Mouse (Mus musculus) lung, embryonic 15.5 days (tissue): Measurements from ENCODE around the gene Rpf2. TPM values are rescaled to one million over a fixed set of nuclear protein-coding genes. Genes with fewer than 3 reads are reported as not detected.

Experiments used
- ATAC-seq: fragments of 200-750 bp; cut with Nextera tagmentation; 2 replicates; pipeline ENCODE4 v1.8.0; 2017; ENCODE audit warnings: moderate number of reproducible peaks, borderline replicate concordance; ENCODE audit not compliant: low FRiP score, low TSS enrichment; ENCODE audit errors: extremely low read depth
- H3K27ac ChIP-seq: fragments of 300-500 bp; sonication (generic); 2 replicates; pipeline ENCODE4 v1.5.1; 2015; ENCODE audit warnings: moderate library complexity, mild to moderate bottlenecking, inconsistent platforms
- H3K27me3 ChIP-seq: fragments of 300-500 bp; sonication (generic); 2 replicates; pipeline ENCODE4 v1.6.1; 2015; ENCODE audit warnings: inconsistent platforms
- H3K36me3 ChIP-seq: fragments of 300-500 bp; sonication (generic); 2 replicates; pipeline ENCODE4 v1.6.1; 2015; ENCODE audit warnings: inconsistent platforms
- H3K4me1 ChIP-seq: fragments of 300-500 bp; sonication (generic); 2 replicates; pipeline ENCODE4 v1.6.1; 2015; ENCODE audit warnings: inconsistent platforms
- H3K4me2 ChIP-seq: fragments of 300-500 bp; sonication (generic); 2 replicates; pipeline ENCODE4 v1.6.1; 2015; ENCODE audit warnings: inconsistent platforms, mild to moderate bottlenecking, moderate library complexity
- H3K4me3 ChIP-seq: fragments of 300-500 bp; sonication (generic); 2 replicates; pipeline ENCODE4 v1.5.1; 2015; ENCODE audit warnings: mild to moderate bottlenecking, inconsistent platforms
- H3K9ac ChIP-seq: fragments of 300-500 bp; sonication (generic); 2 replicates; pipeline ENCODE4 v1.6.1; 2015; ENCODE audit warnings: inconsistent platforms
- H3K9me3 ChIP-seq: fragments of 300-500 bp; sonication (generic); 2 replicates; pipeline ENCODE4 v1.6.1; 2016; ENCODE audit warnings: inconsistent platforms
- WGBS: fragments of 180-500 bp; shearing (Covaris S2); methylation state at CpG from one replicate; pipeline ENCODE4 v1.1.7; 2015; 5-methylcytosine and 5-hydroxymethylcytosine counted together
- polyA plus RNA-seq: library from polyadenylated mRNA; unstranded; fragments of >200 nt; fragmentation: Nextera tagmentation; extraction: Ambion mirVana; gene quantifications from 2 replicates; pipeline ENCODE4 v1.2.1, GENCODE M21; 2015

Rpf2 gene
- polyA plus RNA-seq, 1 experiment from 2014 or later, result 62.3 TPM

DNA sequence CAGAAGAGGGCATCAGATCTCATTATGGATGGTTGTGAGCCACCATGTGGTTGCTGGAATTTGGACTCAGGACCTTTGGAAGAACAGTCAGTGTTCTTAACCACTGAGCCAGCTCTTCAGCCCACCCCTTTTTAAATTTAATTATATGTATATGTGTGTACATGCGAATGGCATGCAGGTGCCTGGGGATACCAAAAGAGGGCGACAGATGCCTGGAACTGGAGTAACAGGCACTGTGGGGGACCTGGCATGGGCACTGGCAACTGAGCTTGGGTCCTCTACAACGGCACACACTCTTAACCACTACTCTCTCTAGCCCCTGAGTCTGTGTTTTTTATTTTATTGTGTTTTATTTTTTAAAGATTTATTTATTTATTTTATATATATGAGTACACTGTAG is 18.1 kb upstream of the Rpf2 start:
- H3K27ac ChIP-seq, result no peak overlapping the region
- no peaks in the 10 kb centered on the region for H3K27me3 ChIP-seq
- H3K9ac ChIP-seq, result no peak overlapping the region
- ATAC-seq, result no peak
- 87% methylated on average over 3 of the region's 3 CpGs for WGBS
- H3K9me3 ChIP-seq, result no peaks in the 10 kb centered on the region
- no peak overlapping the region for H3K4me2 ChIP-seq
- no peaks in the 10 kb centered on the region for H3K4me1 ChIP-seq
- H3K36me3 ChIP-seq, result no peaks in the 10 kb centered on the region
- no peak overlapping the region for H3K4me3 ChIP-seq

DNA sequence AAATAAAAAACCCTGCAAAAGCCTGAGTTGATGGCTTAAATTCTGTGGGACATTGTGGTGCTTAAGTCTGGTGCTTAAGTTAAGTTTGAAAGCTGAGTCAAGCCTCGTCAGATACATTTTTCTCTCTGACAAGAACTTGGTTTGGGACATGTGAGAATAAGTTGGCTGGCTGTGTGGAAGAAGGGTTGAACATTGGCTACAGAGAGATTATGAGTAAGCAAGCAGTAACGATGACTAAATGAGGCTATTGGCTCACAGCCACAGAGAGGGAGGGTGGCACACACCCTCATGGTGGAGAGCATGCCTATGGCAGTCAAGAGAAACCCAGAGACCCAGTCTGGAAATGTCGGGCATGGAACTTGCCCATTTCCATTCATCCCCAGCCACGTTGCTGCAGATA is 16.9 kb upstream of the Rpf2 start:
- 75% methylated on average over 4 of the region's 4 CpGs for WGBS
- ATAC-seq, result no peak
- Histone ChIP-seq H3K4me1 (peaks cover 3% of the 10 kb centered on the region; the same call in 1 of the 2 replicates), H3K27me3 (no peaks in the 10 kb centered on the region), H3K27ac (no peak overlapping the region), H3K9me3 (no peaks in the 10 kb centered on the region), H3K9ac (no peak overlapping the region), H3K36me3 (no peaks in the 10 kb centered on the region), H3K4me3 (no peak overlapping the region), H3K4me2 (no peak overlapping the region)

DNA sequence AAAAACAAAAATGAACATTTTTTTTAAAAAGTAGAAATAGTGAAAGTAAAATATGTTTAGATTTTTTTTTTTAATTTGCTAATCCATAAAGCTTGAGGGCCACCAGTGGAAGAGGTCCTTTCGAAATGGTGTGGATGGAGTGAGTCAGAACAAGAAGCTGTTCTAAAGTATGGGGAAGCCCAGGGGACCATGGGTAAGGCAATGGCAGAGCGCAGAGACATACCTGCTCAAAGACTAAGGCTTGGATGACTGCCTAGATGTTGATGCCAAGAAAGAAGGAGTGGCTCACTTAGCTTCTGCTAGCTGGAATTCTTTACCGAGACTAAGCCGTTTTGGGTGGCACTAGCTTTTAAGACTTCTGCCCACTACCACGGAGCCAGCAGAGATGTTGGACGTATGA is 15.4 kb upstream of the Rpf2 start:
- Histone ChIP-seq H3K27ac (no peak overlapping the region), H3K4me1 (peaks cover 3% of the 10 kb centered on the region; the same call in 1 of the 2 replicates), H3K27me3 (no peaks in the 10 kb centered on the region), H3K4me2 (no peak overlapping the region), H3K9ac (no peak overlapping the region), H3K4me3 (no peak overlapping the region), H3K9me3 (no peaks in the 10 kb centered on the region), H3K36me3 (no peaks in the 10 kb centered on the region)
- ATAC-seq, result no peak
- 80% methylated on average over 6 of the region's 6 CpGs for WGBS

DNA sequence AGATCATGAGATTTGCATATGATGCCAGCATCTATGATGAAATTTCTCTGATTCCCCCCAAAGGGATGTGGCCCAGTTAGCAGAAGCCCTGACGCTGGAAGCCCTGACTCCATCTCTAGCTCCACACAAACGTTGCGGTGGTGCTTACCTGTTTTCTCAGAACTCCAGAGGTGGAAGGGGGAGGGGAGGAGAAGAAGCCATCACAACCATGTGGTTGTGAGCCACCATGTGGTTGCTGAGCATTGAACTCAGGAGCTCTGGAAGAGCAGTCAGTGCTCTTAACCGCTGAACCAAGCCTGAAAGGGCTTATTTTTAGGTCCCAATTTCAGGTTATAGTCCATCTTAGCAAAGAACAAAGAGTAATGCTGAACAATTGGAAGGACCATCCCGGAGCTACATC is 13.5 kb upstream of the Rpf2 start:
- H3K36me3 ChIP-seq, result no peaks in the 10 kb centered on the region
- H3K4me2 ChIP-seq, result no peak overlapping the region
- H3K9me3 ChIP-seq, result no peaks in the 10 kb centered on the region
- H3K4me1 ChIP-seq, result peaks cover 10% of the 10 kb centered on the region
- no peak overlapping the region for H3K4me3 ChIP-seq
- no peak for ATAC-seq
- H3K27ac ChIP-seq, result no peak overlapping the region
- H3K27me3 ChIP-seq, result no peaks in the 10 kb centered on the region
- no peak overlapping the region for H3K9ac ChIP-seq
- 47% methylated on average over 5 of the region's 5 CpGs for WGBS

DNA sequence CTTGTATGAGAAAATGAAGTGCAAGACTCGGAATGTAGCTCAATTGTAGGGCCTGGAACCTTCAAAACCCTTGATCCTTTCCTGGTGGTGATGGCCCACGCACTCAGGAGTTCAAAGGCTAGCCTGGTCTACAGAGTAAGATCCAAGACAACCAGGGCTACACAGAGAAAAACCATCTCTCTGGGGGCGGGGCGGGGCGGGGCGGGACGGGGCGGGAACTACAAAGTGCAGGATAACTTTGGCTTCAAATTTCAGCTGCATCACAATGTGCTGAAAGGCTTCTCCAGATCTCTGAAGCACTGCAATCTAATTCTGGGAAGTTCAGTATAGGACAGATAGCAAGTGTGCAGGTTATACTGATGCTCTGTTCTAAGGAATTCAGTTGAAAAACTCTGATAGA is 12.7 kb upstream of the Rpf2 start:
- Histone ChIP-seq H3K4me2 (no peak overlapping the region; the same call in 1 of the 2 replicates), H3K36me3 (peaks cover 4% of the 10 kb centered on the region; the same call in 1 of the 2 replicates), H3K27ac (0 out of 2 replicates have a peak overlapping the region, but pooled peaks have one; percentile 92), H3K4me1 (peaks cover 10% of the 10 kb centered on the region), H3K9ac (no peak overlapping the region), H3K9me3 (no peaks in the 10 kb centered on the region), H3K27me3 (no peaks in the 10 kb centered on the region), H3K4me3 (no peak overlapping the region)
- 11% methylated on average over 8 of the region's 8 CpGs for WGBS
- ATAC-seq, result no peak

DNA sequence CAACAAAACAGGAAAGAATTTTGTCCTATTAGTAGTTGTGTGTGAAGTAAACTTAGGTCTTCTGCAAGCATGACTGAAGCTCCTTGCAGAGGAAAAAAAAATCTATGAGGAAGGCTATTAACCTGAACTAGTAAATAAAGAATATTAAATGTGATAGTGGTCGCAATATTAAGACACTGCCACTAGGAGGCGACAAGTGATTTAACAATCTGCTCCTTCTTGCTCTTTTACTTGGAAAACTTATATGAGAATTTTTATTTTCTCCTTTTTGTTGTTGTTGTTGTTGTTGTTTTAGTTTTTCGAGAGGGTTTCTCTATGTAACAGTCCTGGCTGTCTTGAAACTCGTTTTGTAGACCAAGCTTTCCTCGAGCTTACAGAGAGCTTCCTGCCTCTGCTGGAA is 12.1 kb upstream of the Rpf2 start:
- H3K36me3 ChIP-seq, result peaks cover 8% of the 10 kb centered on the region; the same call in 1 of the 2 replicates
- no peaks in the 10 kb centered on the region for H3K9me3 ChIP-seq
- H3K27me3 ChIP-seq, result no peaks in the 10 kb centered on the region
- peak overlapping the region; percentile 93; the same call in 1 of the 2 replicates for H3K4me3 ChIP-seq
- peak overlapping the region; percentile 73 for H3K4me2 ChIP-seq
- no peak overlapping the region for H3K9ac ChIP-seq
- peak overlapping the region; percentile 92 for H3K27ac ChIP-seq
- no peak for ATAC-seq
- H3K4me1 ChIP-seq, result peaks cover 10% of the 10 kb centered on the region
- 3% methylated on average over 5 of the region's 5 CpGs for WGBS

DNA sequence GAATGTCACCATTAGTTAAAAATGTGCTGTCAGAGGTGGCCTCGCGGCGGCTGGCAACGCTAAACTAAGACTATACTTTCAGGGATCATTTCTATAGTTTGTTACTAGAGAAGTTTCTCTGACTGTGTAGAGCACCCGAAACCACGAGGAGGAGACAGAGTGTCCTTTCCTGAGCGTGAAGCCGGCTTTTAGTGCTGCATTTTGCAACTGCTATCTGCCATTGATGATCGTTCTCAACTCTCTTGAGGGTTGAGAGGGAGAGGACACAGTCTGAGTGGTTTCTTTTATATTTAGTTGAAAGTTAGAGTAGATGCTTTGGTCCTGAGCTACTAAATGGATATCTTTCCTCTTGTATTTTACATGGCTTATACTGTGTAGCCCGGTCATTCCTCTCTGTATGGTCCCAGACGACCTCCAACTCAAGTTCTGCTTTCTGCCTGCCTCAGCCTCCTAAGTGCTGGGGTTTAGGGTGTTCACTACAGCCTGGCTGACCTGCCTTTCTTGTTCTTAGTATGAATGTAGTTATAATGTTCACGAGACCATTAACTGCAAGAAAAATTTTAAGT is 11.6 kb upstream of the Rpf2 start:
- H3K9me3 ChIP-seq, result no peaks in the 10 kb centered on the region

DNA sequence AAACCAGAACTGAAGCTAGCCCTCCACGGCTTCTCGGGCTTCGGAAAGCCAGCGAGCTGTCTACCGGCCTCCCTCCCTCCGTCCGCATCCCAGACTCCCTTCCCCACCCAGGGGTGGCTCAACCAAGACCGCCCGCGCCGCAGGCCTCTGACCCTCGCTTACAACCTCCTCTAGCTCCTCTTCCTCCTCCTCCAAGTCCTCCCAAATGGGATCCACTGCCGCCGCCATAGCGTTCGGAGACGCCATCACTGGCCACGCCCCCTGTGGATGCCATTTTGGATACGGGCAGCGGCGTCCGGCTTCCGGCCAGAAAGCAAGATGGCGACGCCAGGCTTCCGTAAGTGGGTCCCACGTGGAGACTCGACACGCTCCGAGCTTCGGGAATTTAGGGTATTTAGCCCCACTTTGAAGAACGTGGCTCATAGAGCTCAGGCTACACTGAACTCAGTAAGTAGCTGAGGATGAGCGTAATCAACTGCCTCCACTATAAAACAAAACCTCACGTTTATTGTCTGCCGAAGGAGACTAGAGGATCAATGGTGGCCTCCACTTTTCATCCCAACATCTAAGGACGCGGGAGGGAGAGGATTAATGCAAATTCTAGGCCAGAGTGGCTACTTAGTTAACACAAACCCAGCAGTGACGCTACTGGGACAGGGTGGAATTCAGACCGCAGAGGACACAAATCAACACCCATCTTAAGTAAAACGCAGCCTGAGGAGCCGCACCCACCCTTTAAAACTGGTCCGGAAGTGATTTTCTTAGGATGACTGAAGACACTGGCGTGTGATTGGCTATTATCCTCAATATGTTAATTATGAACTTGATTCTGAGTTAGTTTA is 10.8 kb upstream of the Rpf2 start, which contains the start of gene Gtf3c6:
Gtf3c6 (minus strand) TSS at position 695 of the 842 bp plus-strand sequence.
- WGBS, result under 1% methylated on average over 43 of the region's 43 CpGs
- H3K27me3 ChIP-seq, result no peaks in the 10 kb centered on the region
- H3K9ac ChIP-seq, result peak within 1 kb of the TSS; percentile 94

More for the DNA sequence above, 11.6 kb upstream of the Rpf2 start:
- peak overlapping the region; percentile 92 for H3K27ac ChIP-seq
- no peaks in the 10 kb centered on the region for H3K27me3 ChIP-seq
- peak; percentile 86 for ATAC-seq
- peaks cover 13% of the 10 kb centered on the region for H3K36me3 ChIP-seq
- under 1% methylated on average over 12 of the region's 12 CpGs for WGBS
- H3K4me2 ChIP-seq, result peak overlapping the region; percentile 73
- H3K4me1 ChIP-seq, result peaks cover 10% of the 10 kb centered on the region
- H3K4me3 ChIP-seq, result peak overlapping the region; percentile 93
- no peak overlapping the region for H3K9ac ChIP-seq

DNA sequence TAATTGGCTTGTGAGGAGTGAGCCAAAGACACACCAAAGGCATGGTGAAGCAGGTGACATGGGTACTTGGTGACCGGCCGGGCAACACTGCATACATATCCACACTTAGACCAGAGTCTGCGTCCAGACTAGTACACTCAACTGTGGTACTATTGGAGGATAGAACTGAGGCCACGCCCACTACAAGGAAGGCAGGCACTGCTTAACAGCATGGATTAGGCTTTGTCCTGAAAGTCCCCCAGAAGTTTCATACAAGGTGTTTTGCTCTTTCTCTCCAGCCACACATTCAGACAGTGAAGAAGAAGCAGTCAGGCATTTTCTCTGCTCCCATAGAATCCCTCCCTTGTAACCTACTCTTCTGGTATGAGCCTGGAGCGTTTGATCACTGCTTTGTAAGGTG is 9.9 kb upstream of the Rpf2 start:
- under 1% methylated on average over 5 of the region's 5 CpGs for WGBS
- peak overlapping the region; percentile 94 for H3K9ac ChIP-seq
- peak overlapping the region; percentile 93 for H3K4me3 ChIP-seq
- peaks cover 30% of the 10 kb centered on the region for H3K36me3 ChIP-seq
- peak overlapping the region; percentile 73 for H3K4me2 ChIP-seq
- no peaks in the 10 kb centered on the region for H3K27me3 ChIP-seq
- peak; percentile 72 for ATAC-seq
- peak overlapping the region; percentile 92 for H3K27ac ChIP-seq
- H3K9me3 ChIP-seq, result no peaks in the 10 kb centered on the region
- H3K4me1 ChIP-seq, result peaks cover 10% of the 10 kb centered on the region

More for the DNA sequence above, 10.8 kb upstream of the Rpf2 start, which contains the start of gene Gtf3c6:
- H3K4me1 ChIP-seq, result peaks cover 10% of the 10 kb centered on the region
- H3K36me3 ChIP-seq, result peaks cover 20% of the 10 kb centered on the region
- H3K9me3 ChIP-seq, result no peaks in the 10 kb centered on the region
- H3K27ac ChIP-seq, result peak within 1 kb of the TSS; percentile 92
- H3K4me2 ChIP-seq, result peak within 1 kb of the TSS; percentile 73
- peak within 1 kb of the TSS; percentile 93 for H3K4me3 ChIP-seq
- ATAC-seq, result peak; percentile 76

DNA sequence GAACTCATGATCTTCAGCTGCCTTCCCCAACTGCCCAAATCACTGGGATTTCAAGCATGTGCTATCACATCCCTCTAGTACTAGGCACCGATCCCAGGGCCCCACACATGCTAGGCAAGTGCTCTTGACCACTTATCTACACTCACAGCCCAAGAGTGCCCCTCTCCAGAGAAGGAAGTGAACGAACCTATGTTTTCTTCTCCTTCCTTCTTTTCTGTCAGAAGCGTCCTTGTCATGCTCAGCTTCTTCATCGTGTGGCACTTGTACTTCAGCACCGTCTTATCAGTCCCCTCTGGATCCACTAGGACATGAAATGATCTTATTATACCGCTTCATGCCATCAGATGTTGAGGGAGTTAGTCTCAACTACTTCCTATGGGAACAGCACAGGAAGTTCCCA is 4.1 kb upstream of the Rpf2 start:
- Histone ChIP-seq H3K4me1 (peaks cover 5% of the 10 kb centered on the region; the same call in 1 of the 2 replicates), H3K27me3 (no peaks in the 10 kb centered on the region), H3K9ac (no peak overlapping the region), H3K27ac (no peak overlapping the region), H3K36me3 (peaks cover 66% of the 10 kb centered on the region), H3K4me3 (no peak overlapping the region), H3K9me3 (no peaks in the 10 kb centered on the region), H3K4me2 (no peak overlapping the region)
- ATAC-seq, result no peak
- WGBS, result 66% methylated on average over 6 of the region's 6 CpGs

DNA sequence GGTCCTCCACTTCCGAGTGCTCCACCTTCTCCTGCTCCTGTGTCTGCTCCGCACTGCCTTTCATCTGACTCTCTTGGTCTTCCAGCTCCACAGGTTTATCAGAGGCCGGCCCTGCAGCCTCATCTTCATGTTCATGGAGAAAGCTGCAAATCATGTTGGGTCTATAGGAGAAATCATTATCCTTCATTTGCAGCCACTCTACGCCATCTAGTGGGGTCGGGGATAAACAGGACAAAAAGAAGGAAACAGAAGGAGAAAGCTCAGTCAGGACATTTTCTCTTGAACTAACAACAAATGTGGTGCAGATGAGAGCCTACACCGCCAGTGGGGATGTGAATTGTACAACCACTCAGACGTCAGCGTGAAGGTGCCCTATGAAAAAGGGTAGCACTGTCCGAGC is 2.8 kb upstream of the Rpf2 start:
- 85% methylated on average over 9 of the region's 9 CpGs for whole genome bisulfite sequencing
- Histone ChIP-seq H3K9me3 (no peaks in the 10 kb centered on the region), H3K27ac (no peak overlapping the region), H3K9ac (no peak overlapping the region), H3K4me2 (no peak overlapping the region), H3K4me1 (peaks cover 9% of the 10 kb centered on the region; the same call in 1 of the 2 replicates), H3K27me3 (no peaks in the 10 kb centered on the region), H3K36me3 (peaks cover 62% of the 10 kb centered on the region), H3K4me3 (no peak overlapping the region)
- ATAC-seq, result no peak
